Mouse (Mus musculus): ENCODE data around the gene Stpg2. TPM values are rescaled to one million over a fixed set of nuclear protein-coding genes. Genes with fewer than 3 reads are reported as not detected.
"Not testable (repeated sequence)": the region's sequence is repeated elsewhere in the genome, so short reads cannot be mapped to it uniquely, and the experiment has no call there.

Gene Stpg2
- polyA plus RNA-seq, 1 experiment, result not detected

- WGBS, result 55% methylated on average over 4 of the region's 4 CpGs
- no peak for TF ChIP-seq POLR2A (IDR thresholded peaks at IDR 0.05; ENCODE audit: low read depth, low read length)
- peak; percentile 34; the same call in 1 of the 2 replicates for TF ChIP-seq CTCF (IDR thresholded peaks at IDR 0.05; ENCODE audit: extremely low read depth, insufficient read depth, insufficient read length, insufficient replicate concordance)
- no peak overlapping the region for H3K27ac ChIP-seq (ENCODE audit: insufficient read depth, low read length)
- no peaks in the 10 kb centered on the region for H3K27me3 ChIP-seq (ENCODE audit: control insufficient read depth, insufficient read depth, low read length)
- H3K4me1 ChIP-seq (ENCODE audit: control insufficient read depth, insufficient read depth, insufficient read length), result no peaks in the 10 kb centered on the region; the same call in 1 of the 2 replicates
- DNase-seq (ENCODE audit: low read depth in 1 of 2, low spot score in 2 of 2), result peak; percentile 42 to 47
- no peaks in the 10 kb centered on the region for H3K36me3 ChIP-seq (ENCODE audit: control insufficient read depth, insufficient read depth, low read length)
- no peak overlapping the region for H3K4me3 ChIP-seq (ENCODE audit: extremely low read depth, insufficient read depth, insufficient read length)
Observed at GRCm38 (mm10) chr3:139246508-139246907, 41.0 kb downstream of the Stpg2 start.

GRCm38 (mm10) chr3:139262359-139262758 is 56.9 kb downstream of the Stpg2 start:
- H3K4me3 ChIP-seq (ENCODE audit: extremely low read depth, insufficient read depth, insufficient read length); DNase-seq (ENCODE audit: low read depth in 1 of 2, low spot score in 2 of 2): not testable (repeated sequence)
- 71% methylated on average over 4 of the region's 4 CpGs for WGBS

GRCm38 (mm10) chr3:139297909-139298308 is 92.4 kb downstream of the Stpg2 start:
- H3K4me1 ChIP-seq (ENCODE audit: control insufficient read depth, insufficient read depth, insufficient read length), result no peaks in the 10 kb centered on the region
- no peak overlapping the region for H3K27ac ChIP-seq (ENCODE audit: insufficient read depth, low read length)
- no peaks in the 10 kb centered on the region for H3K36me3 ChIP-seq (ENCODE audit: control insufficient read depth, insufficient read depth, low read length)
- peak in 1 of 2 experiments; percentile 1 for DNase-seq (ENCODE audit: low read depth in 1 of 2, low spot score in 2 of 2)
- TF ChIP-seq POLR2A (IDR thresholded peaks at IDR 0.05; ENCODE audit: low read depth, low read length), result no peak
- TF ChIP-seq CTCF (IDR thresholded peaks at IDR 0.05; ENCODE audit: extremely low read depth, insufficient read depth, insufficient read length, insufficient replicate concordance), result no peak
- no peaks in the 10 kb centered on the region for H3K27me3 ChIP-seq (ENCODE audit: control insufficient read depth, insufficient read depth, low read length)
- no peak overlapping the region for H3K4me3 ChIP-seq (ENCODE audit: extremely low read depth, insufficient read depth, insufficient read length)

More at GRCm38 (mm10) chr3:139262359-139262758, 56.9 kb downstream of the Stpg2 start:
- not testable (repeated sequence) for H3K27ac ChIP-seq (ENCODE audit: insufficient read depth, low read length); H3K27me3 ChIP-seq (ENCODE audit: control insufficient read depth, insufficient read depth, low read length); H3K4me1 ChIP-seq (ENCODE audit: control insufficient read depth, insufficient read depth, insufficient read length); H3K36me3 ChIP-seq (ENCODE audit: control insufficient read depth, insufficient read depth, low read length)

- Histone ChIP-seq H3K4me1 (ENCODE audit: control insufficient read depth, insufficient read depth, insufficient read length) (no peaks in the 10 kb centered on the region), H3K36me3 (ENCODE audit: control insufficient read depth, insufficient read depth, low read length) (no peaks in the 10 kb centered on the region), H3K4me3 (ENCODE audit: extremely low read depth, insufficient read depth, insufficient read length) (no peak overlapping the region), H3K27ac (ENCODE audit: insufficient read depth, low read length) (no peak overlapping the region), H3K27me3 (ENCODE audit: control insufficient read depth, insufficient read depth, low read length) (no peaks in the 10 kb centered on the region)
- TF ChIP-seq CTCF (IDR thresholded peaks at IDR 0.05; ENCODE audit: extremely low read depth, insufficient read depth, insufficient read length, insufficient replicate concordance), result no peak
- TF ChIP-seq POLR2A (IDR thresholded peaks at IDR 0.05; ENCODE audit: low read depth, low read length), result no peak
- WGBS, result 60% methylated on average over 7 of the region's 7 CpGs
- DNase-seq (ENCODE audit: low read depth in 1 of 2, low spot score in 2 of 2), result no peak
Observed at GRCm38 (mm10) chr3:139308078-139308809, 102.8 kb downstream of the Stpg2 start.

GRCm38 (mm10) chr3:139311721-139312120 is 106.2 kb downstream of the Stpg2 start:
- WGBS, result 86% methylated on average over 2 of the region's 2 CpGs
- H3K36me3 ChIP-seq (ENCODE audit: control insufficient read depth, insufficient read depth, low read length), result no peaks in the 10 kb centered on the region
- no peak overlapping the region for H3K4me3 ChIP-seq (ENCODE audit: extremely low read depth, insufficient read depth, insufficient read length)
- H3K27me3 ChIP-seq (ENCODE audit: control insufficient read depth, insufficient read depth, low read length), result no peaks in the 10 kb centered on the region
- H3K4me1 ChIP-seq (ENCODE audit: control insufficient read depth, insufficient read depth, insufficient read length), result no peaks in the 10 kb centered on the region
- no peak overlapping the region for H3K27ac ChIP-seq (ENCODE audit: insufficient read depth, low read length)
- no peak for TF ChIP-seq CTCF (IDR thresholded peaks at IDR 0.05; ENCODE audit: extremely low read depth, insufficient read depth, insufficient read length, insufficient replicate concordance)
- TF ChIP-seq POLR2A (IDR thresholded peaks at IDR 0.05; ENCODE audit: low read depth, low read length), result no peak
- DNase-seq (ENCODE audit: low read depth in 1 of 2, low spot score in 2 of 2), result no peak

- Histone ChIP-seq H3K27ac (ENCODE audit: insufficient read depth, low read length) (no peak overlapping the region), H3K27me3 (ENCODE audit: control insufficient read depth, insufficient read depth, low read length) (no peaks in the 10 kb centered on the region), H3K36me3 (ENCODE audit: control insufficient read depth, insufficient read depth, low read length) (no peaks in the 10 kb centered on the region), H3K4me3 (ENCODE audit: extremely low read depth, insufficient read depth, insufficient read length) (no peak overlapping the region), H3K4me1 (ENCODE audit: control insufficient read depth, insufficient read depth, insufficient read length) (no peaks in the 10 kb centered on the region)
- WGBS, result 94% methylated on average over 3 of the region's 3 CpGs
- no peak for TF ChIP-seq POLR2A (IDR thresholded peaks at IDR 0.05; ENCODE audit: low read depth, low read length)
- DNase-seq (ENCODE audit: low read depth in 1 of 2, low spot score in 2 of 2), result no peak
Observed at GRCm38 (mm10) chr3:139380494-139380893, 175.0 kb downstream of the Stpg2 start.

- TF ChIP-seq CTCF (IDR thresholded peaks at IDR 0.05; ENCODE audit: extremely low read depth, insufficient read depth, insufficient read length, insufficient replicate concordance), result no peak
- no peak for TF ChIP-seq POLR2A (IDR thresholded peaks at IDR 0.05; ENCODE audit: low read depth, low read length)
- H3K27ac ChIP-seq (ENCODE audit: insufficient read depth, low read length), result no peak overlapping the region
- no peaks in the 10 kb centered on the region for H3K36me3 ChIP-seq (ENCODE audit: control insufficient read depth, insufficient read depth, low read length)
- no peaks in the 10 kb centered on the region for H3K27me3 ChIP-seq (ENCODE audit: control insufficient read depth, insufficient read depth, low read length)
- no peak for DNase-seq (ENCODE audit: low read depth in 1 of 2, low spot score in 2 of 2)
- WGBS, result 72% methylated on average over 9 of the region's 9 CpGs
- H3K4me3 ChIP-seq (ENCODE audit: extremely low read depth, insufficient read depth, insufficient read length), result no peak overlapping the region
- no peaks in the 10 kb centered on the region for H3K4me1 ChIP-seq (ENCODE audit: control insufficient read depth, insufficient read depth, insufficient read length)
Observed at GRCm38 (mm10) chr3:139397077-139397865, 191.8 kb downstream of the Stpg2 start.
